11 mouse cellular contexts compared by ENCODE assay signal in genomic region chr6:91259440-91260120, GRCm38 (mm10). TPM values are rescaled to one million over a fixed set of nuclear protein-coding genes. Genes with fewer than 3 reads are reported as not detected.
DNase-seq lines count a peak whose midpoint lies in the region; ATAC-seq lines count a peak whose summit lies in the region.
"Had no signal": no experiment of that assay in that cellular context is flagged by ENCODE, and none has a peak within 500 bp of the region (broad histone marks: within the 10 kb centered on the region; RNA-seq: fewer than 3 reads in every experiment).

No protein-coding gene starts in this region.

- H3K4me1 ChIP-seq in forebrain, embryonic 16.5 days (replicated peaks; ENCODE audit: control insufficient read depth, insufficient read depth, low read length) = no peaks in the 10 kb centered on the region

- no peak overlapping the region for H3K9ac ChIP-seq in forebrain, embryonic 16.5 days (replicated peaks; ENCODE audit: low read depth, low read length)
- H3K9ac ChIP-seq: midbrain, embryonic 12.5 days had no signal

- ATAC-seq in forebrain, embryonic 16.5 days = no peak

- no peak overlapping the region for H3K4me2 ChIP-seq in forebrain, embryonic 16.5 days (ENCODE audit: low read length)
- H3K4me2 ChIP-seq: midbrain, embryonic 12.5 days had no signal

- WGBS in forebrain, embryonic 16.5 days = 84% methylated on average over 16 of the region's 16 CpGs

- H3K27me3 ChIP-seq in forebrain, embryonic 16.5 days (replicated peaks; ENCODE audit: control insufficient read depth, insufficient read depth, low read length) = no peaks in the 10 kb centered on the region

- H3K27ac ChIP-seq in forebrain, embryonic 16.5 days (ENCODE audit: low read length) = no peak overlapping the region
- H3K27ac ChIP-seq: midbrain, embryonic 12.5 days had no signal

- no peak overlapping the region for H3K4me3 ChIP-seq in forebrain, embryonic 16.5 days (replicated peaks; ENCODE audit: low read length)
- H3K4me3 ChIP-seq: midbrain, embryonic 12.5 days had no signal

- peak; percentile 78 to 89 for DNase-seq in layer of hippocampus, adult 18-20 months (ENCODE audit: low spot score in 2 of 2)
- no peak for DNase-seq in layer of hippocampus, postnatal 10 days (ENCODE audit: low spot score in 2 of 2)
- DNase-seq in adrenal gland, adult 8-10 months = peak; percentile 70
- peak; percentile 62 to 70 for DNase-seq in left cerebral cortex, adult 18-20 months (ENCODE audit: low spot score in 2 of 2)
- peak; percentile 44 for DNase-seq in thymus, postnatal 14 days
- DNase-seq in kidney, adult 11 months = no peak
- no peak for DNase-seq in embryo, embryonic 10.5 days (ENCODE audit: low spot score)
- DNase-seq: cerebellum, adult 11-12 months had no signal

- no peaks in the 10 kb centered on the region for H3K9me3 ChIP-seq in forebrain, embryonic 16.5 days (ENCODE audit: control insufficient read depth, low read length)
- H3K9me3 ChIP-seq: midbrain, embryonic 12.5 days had no signal

- no peaks in the 10 kb centered on the region for H3K36me3 ChIP-seq in forebrain, embryonic 16.5 days (ENCODE audit: control insufficient read depth, insufficient read depth)
- H3K36me3 ChIP-seq: midbrain, embryonic 12.5 days had no signal

RNA-seq across cellular contexts. Expression of gene Fbln2, which starts 47.3 kb away (rescaled TPM):
- total RNA-seq in layer of hippocampus, adult 18-20 months (2021) = 1 to 10 TPM; 7.8 to 10.0 TPM
- 10 to 100 TPM; 15.2 to 16.4 TPM for total RNA-seq in layer of hippocampus, postnatal 10 days (2021)
- 10 to 100 TPM in 3 of 4 experiments, 1 to 10 TPM in 1; 8.8 to 24.6 (median 14.7) TPM for total RNA-seq in adrenal gland, adult 8-10 months (2022)
- 1 to 10 TPM; 6.5 to 7.3 TPM for total RNA-seq in left cerebral cortex, adult 18-20 months (2021)
- polyA plus RNA-seq in forebrain, embryonic 16.5 days (2015; fragmentation: Nextera tagmentation; extraction: Ambion mirVana) = 17.6 and 20.3 TPM in 2 replicates
- total RNA-seq: hematopoietic stem cell, adult 5-6 weeks had no signal

Comparison
In these comparisons a context has a peak if more than half of its experiments do, and no peak if none do; other contexts are left out.
1. DNase-seq: peak in layer of hippocampus, adult 18-20 months (2 of 2), adrenal gland, adult 8-10 months (single experiment), left cerebral cortex, adult 18-20 months (2 of 2) and thymus, postnatal 14 days (single experiment); none in layer of hippocampus, postnatal 10 days (0 of 2), kidney, adult 11 months (single experiment) and embryo, embryonic 10.5 days (single experiment).